Mouse (Mus musculus): Measurements from ENCODE around the gene Pik3r6.

- no peak for TF ChIP-seq EP300 (IDR thresholded peaks at IDR 0.05; ENCODE audit: low read depth)
- TF ChIP-seq CTCF (IDR thresholded peaks at IDR 0.05; ENCODE audit: low read depth), result no peak
Observed at GRCm38 (mm10) chr11:68577076-68577475, 74.3 kb downstream of the Pik3r6 start.
